Mouse (Mus musculus) hindbrain, embryonic 13.5 days (tissue): ENCODE measurements around the gene Tmem119. TPM values are rescaled to one million over a fixed set of nuclear protein-coding genes. Genes with fewer than 3 reads are reported as not detected.

Experiments
- ATAC-seq: fragments of 200-750 bp; cut with Nextera tagmentation; 2 replicates; pipeline ENCODE4 v1.8.0; 2017; ENCODE audit warnings: moderate TSS enrichment; ENCODE audit not compliant: low FRiP score
- H3K27ac ChIP-seq: fragments of 300-500 bp; sonication (generic); 2 replicates; pipeline ENCODE4 v1.5.1; 2015; ENCODE audit warnings: inconsistent platforms, mild to moderate bottlenecking, moderate library complexity
- H3K27me3 ChIP-seq: fragments of 300-500 bp; sonication (generic); 2 replicates; pipeline ENCODE4 v1.6.1; 2015; ENCODE audit warnings: mild to moderate bottlenecking, inconsistent platforms
- H3K36me3 ChIP-seq: fragments of 300-500 bp; sonication (generic); 2 replicates; pipeline ENCODE4 v1.6.1; 2015; ENCODE audit warnings: mild to moderate bottlenecking, inconsistent platforms
- H3K4me1 ChIP-seq: fragments of 300-500 bp; sonication (generic); replicated peaks from 2 replicates; pipeline ENCODE4 v1.6.1; 2015; ENCODE audit warnings: inconsistent platforms
- H3K4me2 ChIP-seq: fragments of 300-500 bp; sonication (generic); 2 replicates; pipeline ENCODE4 v1.6.1; 2015; ENCODE audit warnings: inconsistent platforms, mild to moderate bottlenecking, moderate library complexity
- H3K4me3 ChIP-seq: fragments of 300-500 bp; sonication (generic); 2 replicates; pipeline ENCODE4 v1.5.1; 2015; ENCODE audit warnings: mild to moderate bottlenecking, inconsistent platforms
- H3K9ac ChIP-seq: fragments of 300-500 bp; sonication (generic); 2 replicates; pipeline ENCODE4 v1.6.1; 2015; ENCODE audit warnings: mild to moderate bottlenecking, inconsistent platforms
- H3K9me3 ChIP-seq: fragments of 300-500 bp; sonication (generic); 2 replicates; pipeline ENCODE4 v1.6.1; 2016; ENCODE audit warnings: inconsistent platforms
- WGBS: fragments of 180-500 bp; shearing (Covaris S2); methylation state at CpG from one replicate; pipeline ENCODE4 v1.1.7; 2015; 5-methylcytosine and 5-hydroxymethylcytosine counted together
- polyA plus RNA-seq: library from polyadenylated mRNA; unstranded; fragments of >200 nt; fragmentation: Nextera tagmentation; extraction: Ambion mirVana; gene quantifications from 2 replicates; pipeline ENCODE4 v1.2.1, GENCODE M21; 2015

The Tmem119 gene
- polyA plus RNA-seq: 8.7 and 10.4 TPM in 2 replicates

GRCm38 (mm10) chr5:113800280-113800679 lies at the start of gene Tmem119:
Gene Tmem119 (minus strand): TSS chr5:113800516.
- WGBS: 4% methylated on average over 11 of the region's 11 CpGs
- H3K27ac ChIP-seq: peak within 1 kb of the TSS; percentile 62
- 0 out of 2 replicates have a peak within 1 kb of the TSS, but pooled peaks have one; percentile 9 for H3K4me2 ChIP-seq
- H3K9me3 ChIP-seq: no peaks in the 10 kb centered on the region
- ATAC-seq: peak; percentile 59
- no peaks in the 10 kb centered on the region for H3K36me3 ChIP-seq
- peaks cover 13% of the 10 kb centered on the region; the same call in 1 of the 2 replicates for H3K27me3 ChIP-seq
- H3K9ac ChIP-seq: peak within 1 kb of the TSS; percentile 2; the same call in 1 of the 2 replicates
- peaks cover 33% of the 10 kb centered on the region for H3K4me1 ChIP-seq
- H3K4me3 ChIP-seq: peak within 1 kb of the TSS; percentile 12; the same call in 1 of the 2 replicates

GRCm38 (mm10) chr5:113847636-113848035 lies 47.3 kb upstream of the Tmem119 start:
- Histone ChIP-seq H3K27ac (no peak overlapping the region), H3K27me3 (no peaks in the 10 kb centered on the region), H3K36me3 (peaks cover 90% of the 10 kb centered on the region), H3K9ac (no peak overlapping the region), H3K9me3 (no peaks in the 10 kb centered on the region), H3K4me2 (no peak overlapping the region), H3K4me3 (no peak overlapping the region), H3K4me1 (peaks cover 6% of the 10 kb centered on the region)
- WGBS: 88% methylated on average over 9 of the region's 9 CpGs
- ATAC-seq: no peak

GRCm38 (mm10) chr5:113846656-113847055 lies 46.3 kb upstream of the Tmem119 start:
- Histone ChIP-seq H3K36me3 (peaks cover 96% of the 10 kb centered on the region), H3K27me3 (no peaks in the 10 kb centered on the region), H3K27ac (no peak overlapping the region), H3K4me3 (no peak overlapping the region), H3K9ac (no peak overlapping the region), H3K4me1 (peaks cover 6% of the 10 kb centered on the region), H3K4me2 (no peak overlapping the region), H3K9me3 (no peaks in the 10 kb centered on the region)
- ATAC-seq: no peak
- WGBS: 91% methylated on average over 8 of the region's 8 CpGs

- Histone ChIP-seq H3K4me2 (no peak overlapping the region), H3K9ac (no peak overlapping the region), H3K4me1 (peaks cover under 1% of the 10 kb centered on the region; the same call in 1 of the 2 replicates), H3K27me3 (no peaks in the 10 kb centered on the region), H3K27ac (no peak overlapping the region), H3K9me3 (no peaks in the 10 kb centered on the region), H3K4me3 (no peak overlapping the region), H3K36me3 (peaks cover 95% of the 10 kb centered on the region)
- no peak for ATAC-seq
- WGBS: 87% methylated on average over 8 of the region's 8 CpGs
Measured at GRCm38 (mm10) chr5:113845627-113846026, 45.3 kb upstream of the Tmem119 start.

- Histone ChIP-seq H3K9ac (no peak overlapping the region), H3K36me3 (peaks cover 90% of the 10 kb centered on the region), H3K4me2 (no peak overlapping the region), H3K4me1 (no peaks in the 10 kb centered on the region), H3K27ac (peak overlapping the region; percentile 12; the same call in 1 of the 2 replicates), H3K9me3 (no peaks in the 10 kb centered on the region), H3K4me3 (no peak overlapping the region), H3K27me3 (no peaks in the 10 kb centered on the region)
- 63% methylated on average over 7 of the region's 7 CpGs for WGBS
- ATAC-seq: no peak
Measured at GRCm38 (mm10) chr5:113844721-113845120, 44.4 kb upstream of the Tmem119 start.

- WGBS: 86% methylated on average over 15 of the region's 15 CpGs
- Histone ChIP-seq H3K4me1 (no peaks in the 10 kb centered on the region), H3K9ac (no peak overlapping the region)
Measured at GRCm38 (mm10) chr5:113844106-113844505, 43.8 kb upstream of the Tmem119 start.

GRCm38 (mm10) chr5:113842906-113843305 lies 42.6 kb upstream of the Tmem119 start:
- no peaks in the 10 kb centered on the region for H3K27me3 ChIP-seq
- no peak overlapping the region for H3K9ac ChIP-seq
- no peaks in the 10 kb centered on the region for H3K4me1 ChIP-seq
- H3K9me3 ChIP-seq: no peaks in the 10 kb centered on the region
- ATAC-seq: no peak
- H3K27ac ChIP-seq: no peak overlapping the region
- no peak overlapping the region for H3K4me2 ChIP-seq
- no peak overlapping the region for H3K4me3 ChIP-seq
- 96% methylated on average over 9 of the region's 9 CpGs for WGBS
- peaks cover 76% of the 10 kb centered on the region for H3K36me3 ChIP-seq

More at GRCm38 (mm10) chr5:113844106-113844505, 43.8 kb upstream of the Tmem119 start:
- Histone ChIP-seq H3K4me3 (no peak overlapping the region), H3K4me2 (no peak overlapping the region), H3K27ac (no peak overlapping the region), H3K36me3 (peaks cover 86% of the 10 kb centered on the region), H3K9me3 (no peaks in the 10 kb centered on the region), H3K27me3 (no peaks in the 10 kb centered on the region)
- no peak for ATAC-seq

- Histone ChIP-seq H3K36me3 (peaks cover 69% of the 10 kb centered on the region), H3K27me3 (no peaks in the 10 kb centered on the region), H3K4me1 (no peaks in the 10 kb centered on the region), H3K9ac (no peak overlapping the region), H3K4me3 (no peak overlapping the region), H3K9me3 (no peaks in the 10 kb centered on the region), H3K4me2 (no peak overlapping the region), H3K27ac (no peak overlapping the region)
- no peak for ATAC-seq
- 91% methylated on average over 9 of the region's 9 CpGs for WGBS
Measured at GRCm38 (mm10) chr5:113842244-113842643, 41.9 kb upstream of the Tmem119 start.

GRCm38 (mm10) chr5:113841243-113842225 lies 41.2 kb upstream of the Tmem119 start:
- H3K27me3 ChIP-seq: no peaks in the 10 kb centered on the region
- H3K36me3 ChIP-seq: peaks cover 62% of the 10 kb centered on the region
- no peaks in the 10 kb centered on the region for H3K9me3 ChIP-seq
- H3K4me2 ChIP-seq: no peak overlapping the region
- no peak overlapping the region for H3K9ac ChIP-seq
- WGBS: 90% methylated on average over 23 of the region's 23 CpGs
- H3K4me3 ChIP-seq: no peak overlapping the region
- no peak for ATAC-seq
- no peaks in the 10 kb centered on the region for H3K4me1 ChIP-seq
- H3K27ac ChIP-seq: no peak overlapping the region

GRCm38 (mm10) chr5:113840443-113840842 lies 40.1 kb upstream of the Tmem119 start:
- H3K4me1 ChIP-seq: no peaks in the 10 kb centered on the region
- 96% methylated on average over 4 of the region's 4 CpGs for WGBS
- H3K27ac ChIP-seq: no peak overlapping the region
- no peaks in the 10 kb centered on the region for H3K9me3 ChIP-seq
- H3K4me2 ChIP-seq: no peak overlapping the region
- H3K36me3 ChIP-seq: peaks cover 51% of the 10 kb centered on the region
- ATAC-seq: no peak
- H3K4me3 ChIP-seq: no peak overlapping the region
- no peaks in the 10 kb centered on the region for H3K27me3 ChIP-seq
- no peak overlapping the region for H3K9ac ChIP-seq

GRCm38 (mm10) chr5:113836961-113837360 lies 36.6 kb upstream of the Tmem119 start:
- Histone ChIP-seq H3K36me3 (peaks cover 18% of the 10 kb centered on the region), H3K9ac (no peak overlapping the region), H3K4me1 (0 out of 2 replicates have a peak, but pooled peaks cover 7% of the 10 kb centered on the region), H3K27ac (no peak overlapping the region), H3K27me3 (no peaks in the 10 kb centered on the region), H3K4me3 (no peak overlapping the region), H3K9me3 (no peaks in the 10 kb centered on the region), H3K4me2 (no peak overlapping the region)
- 84% methylated on average over 10 of the region's 10 CpGs for WGBS
- ATAC-seq: no peak

- Histone ChIP-seq H3K36me3 (no peaks in the 10 kb centered on the region; the same call in 1 of the 2 replicates), H3K4me3 (no peak overlapping the region), H3K27me3 (no peaks in the 10 kb centered on the region), H3K4me2 (no peak overlapping the region), H3K4me1 (0 out of 2 replicates have a peak, but pooled peaks cover 7% of the 10 kb centered on the region), H3K9ac (no peak overlapping the region), H3K9me3 (no peaks in the 10 kb centered on the region), H3K27ac (no peak overlapping the region)
- ATAC-seq: no peak
- WGBS: 74% methylated on average over 16 of the region's 16 CpGs
Measured at GRCm38 (mm10) chr5:113833316-113833947, 33.1 kb upstream of the Tmem119 start.
